Mouse (Mus musculus) cerebellum, adult 11 months (tissue): ENCODE data around the gene Bcas1.

Source experiments
- DNase-seq: peaks from one replicate; pipeline ENCODE4 v3.0.0; 2022

Gene Bcas1

GRCm38 (mm10) chr2:170308033-170308820 is 119.4 kb downstream of the Bcas1 start:
- DNase-seq = no peak

- no peak for DNase-seq
Observed at GRCm38 (mm10) chr2:170307589-170308021, 120.0 kb downstream of the Bcas1 start.

DNA sequence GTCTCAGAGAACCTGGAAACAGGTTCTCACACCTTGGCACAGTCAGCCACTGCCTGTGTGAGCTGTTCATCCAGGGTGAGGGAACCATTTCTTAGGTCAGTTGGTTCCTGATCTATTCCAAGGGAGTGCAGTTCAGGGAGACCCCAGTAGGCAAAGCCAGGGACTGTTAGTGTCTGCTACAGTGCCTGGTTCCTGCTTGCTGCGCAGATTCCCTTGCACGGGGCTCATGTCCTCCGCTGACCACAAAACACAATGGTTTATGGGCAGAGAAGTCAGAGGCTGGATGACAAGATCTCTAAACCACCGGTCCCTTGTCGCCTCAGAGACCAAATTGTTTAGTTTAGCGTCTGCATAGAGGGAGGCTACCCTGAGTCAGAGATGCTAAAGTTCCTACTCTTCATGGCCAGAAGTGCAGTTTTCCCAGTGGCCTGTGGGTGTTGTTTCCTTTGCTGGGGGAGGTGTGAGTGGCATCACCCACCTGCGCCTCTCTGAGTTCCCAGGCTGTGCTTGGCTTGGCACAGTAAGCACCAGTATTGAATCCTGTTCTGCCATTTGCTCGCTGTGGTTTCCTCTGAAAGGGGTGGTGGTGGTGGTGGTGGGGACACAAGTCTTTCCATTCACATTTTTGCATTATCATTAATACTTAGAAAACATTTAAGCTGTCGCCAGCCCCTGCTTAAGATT is 120.9 kb downstream of the Bcas1 start:
- DNase-seq = no peak

- DNase-seq = no peak
Observed at GRCm38 (mm10) chr2:170304766-170305165, 122.9 kb downstream of the Bcas1 start.

DNA sequence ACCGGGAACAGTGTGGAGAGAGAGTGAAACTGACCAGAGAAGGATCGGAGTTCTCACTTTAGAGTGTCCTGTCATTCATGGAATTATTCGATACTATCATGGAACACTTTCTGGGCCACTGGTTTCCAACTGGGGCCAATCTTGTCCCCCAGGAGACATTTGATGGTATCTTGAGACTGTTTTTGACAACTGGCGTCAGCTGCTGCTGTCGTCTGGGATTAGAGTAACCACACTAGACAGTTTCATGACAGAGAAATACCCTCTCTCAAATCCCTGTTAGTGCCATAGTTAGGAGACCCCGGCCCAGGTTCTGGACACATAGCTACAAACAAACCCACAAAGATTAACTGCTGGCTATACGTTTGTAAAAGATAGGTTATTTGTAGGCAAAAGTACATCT is 124.0 kb downstream of the Bcas1 start:
- no peak for DNase-seq

GRCm38 (mm10) chr2:170302825-170303224 is 124.8 kb downstream of the Bcas1 start:
- no peak for DNase-seq
